Mouse (Mus musculus) lung, embryonic 14.5 days (tissue): ENCODE measurements around the gene Cpeb4. TPM values are rescaled to one million over a fixed set of nuclear protein-coding genes. Genes with fewer than 3 reads are reported as not detected.

ENCODE experiments used
- ATAC-seq: fragments of 200-750 bp; cut with Nextera tagmentation; 2 replicates; pipeline ENCODE4 v1.8.0; 2017; ENCODE audit warnings: mild to moderate bottlenecking, moderate TSS enrichment, moderate library complexity; ENCODE audit not compliant: insufficient read depth
- DNase-seq: peaks from one replicate; pipeline ENCODE4 v3.0.0-alpha.2; 2015
- H3K27ac ChIP-seq: fragments of 300-500 bp; sonication (generic); 2 replicates; pipeline ENCODE4 v1.5.1; 2014; ENCODE audit warnings: low read depth, mild to moderate bottlenecking, moderate library complexity
- H3K27me3 ChIP-seq: fragments of 300-500 bp; sonication (generic); 2 replicates; pipeline ENCODE4 v1.6.1; 2014; ENCODE audit warnings: low read length, control low read depth; ENCODE audit not compliant: insufficient read depth
- H3K36me3 ChIP-seq: fragments of 300-500 bp; sonication (generic); 2 replicates; pipeline ENCODE4 v1.6.1; 2014; ENCODE audit warnings: control low read depth; ENCODE audit not compliant: insufficient read depth
- H3K4me1 ChIP-seq: fragments of 300-500 bp; sonication (generic); 2 replicates; pipeline ENCODE4 v1.6.1; 2014; ENCODE audit warnings: antibody characterized with exemption, control low read depth; ENCODE audit not compliant: insufficient read depth
- H3K4me2 ChIP-seq: fragments of 300-500 bp; sonication (generic); 2 replicates; pipeline ENCODE4 v1.6.1; 2014; ENCODE audit warnings: mild to moderate bottlenecking
- H3K4me3 ChIP-seq: fragments of 300-500 bp; sonication (generic); 2 replicates; pipeline ENCODE4 v1.5.1; 2014; ENCODE audit warnings: low read depth, low read length
- H3K9ac ChIP-seq: fragments of 300-500 bp; sonication (generic); 2 replicates; pipeline ENCODE4 v1.6.1; 2014
- H3K9me3 ChIP-seq: fragments of 300-500 bp; sonication (generic); 2 replicates; pipeline ENCODE4 v1.6.1; 2016; ENCODE audit warnings: low read depth, low read length, control low read depth
- CTCF ChIP-seq: IDR thresholded peaks from 2 replicates; pipeline ENCODE4 v1.5.1; 2016; ENCODE audit warnings: antibody characterized with exemption, low read depth
- WGBS: fragments of 180-500 bp; shearing (Covaris S2); extraction: QIAGEN DNeasy Blood & Tissue Kit; methylation state at CpG from one replicate; pipeline ENCODE4 v1.1.7; 2014; 5-methylcytosine and 5-hydroxymethylcytosine counted together
- polyA plus RNA-seq: library from polyadenylated mRNA; unstranded; fragments of >200 nt; fragmentation: Nextera tagmentation; extraction: Ambion mirVana; gene quantifications from 2 replicates; pipeline ENCODE4 v1.2.1, GENCODE M21; 2014

The Cpeb4 gene
- polyA plus RNA-seq, 1 experiment from 2014 or later: 5.1 TPM

- Histone ChIP-seq H3K9me3 (no peaks in the 10 kb centered on the region), H3K27ac (no peak overlapping the region), H3K4me2 (peak overlapping the region; percentile 57), H3K4me3 (peak overlapping the region; percentile 38), H3K9ac (0 out of 2 replicates have a peak overlapping the region, but pooled peaks have one; percentile 42), H3K27me3 (no peaks in the 10 kb centered on the region), H3K4me1 (no peaks in the 10 kb centered on the region), H3K36me3 (no peaks in the 10 kb centered on the region)
- WGBS: 13% methylated on average over 15 of the region's 15 CpGs
- DNase-seq (no peak), ATAC-seq (peak; percentile 57)
- TF ChIP-seq CTCF: no peak
These were observed 76.7 kb downstream of the Cpeb4 start for GRCm38 (mm10) chr11:31948462-31949330.

GRCm38 (mm10) chr11:31949331-31949785 is 77.3 kb downstream of the Cpeb4 start:
- 0 out of 2 replicates have a peak overlapping the region, but pooled peaks have one; percentile 42 for H3K9ac ChIP-seq
- DNase-seq: peak; percentile 96
- peak overlapping the region; percentile 57 for H3K4me2 ChIP-seq
- no peak overlapping the region for H3K27ac ChIP-seq
- no peaks in the 10 kb centered on the region for H3K9me3 ChIP-seq
- no peaks in the 10 kb centered on the region for H3K27me3 ChIP-seq
- no peaks in the 10 kb centered on the region for H3K4me1 ChIP-seq
- peak; percentile 84 for TF ChIP-seq CTCF
- 1% methylated on average over 17 of the region's 17 CpGs for WGBS
- peak; percentile 85 for ATAC-seq
- H3K4me3 ChIP-seq: peak overlapping the region; percentile 38
- H3K36me3 ChIP-seq: no peaks in the 10 kb centered on the region

GRCm38 (mm10) chr11:31960071-31960470 is 88.1 kb downstream of the Cpeb4 start:
- no peaks in the 10 kb centered on the region for H3K36me3 ChIP-seq
- no peak overlapping the region for H3K27ac ChIP-seq
- no peak overlapping the region for H3K4me3 ChIP-seq
- H3K9me3 ChIP-seq: no peaks in the 10 kb centered on the region
- DNase-seq (no peak), ATAC-seq (no peak)
- no peaks in the 10 kb centered on the region for H3K4me1 ChIP-seq
- no peaks in the 10 kb centered on the region for H3K27me3 ChIP-seq
- H3K9ac ChIP-seq: no peak overlapping the region
- TF ChIP-seq CTCF: no peak
- no peak overlapping the region for H3K4me2 ChIP-seq

- DNase-seq (no peak), ATAC-seq (no peak)
- no peak for TF ChIP-seq CTCF
- Histone ChIP-seq H3K36me3 (no peaks in the 10 kb centered on the region), H3K9ac (no peak overlapping the region), H3K27ac (no peak overlapping the region), H3K9me3 (no peaks in the 10 kb centered on the region), H3K4me3 (no peak overlapping the region), H3K27me3 (no peaks in the 10 kb centered on the region), H3K4me2 (no peak overlapping the region), H3K4me1 (peaks cover 4% of the 10 kb centered on the region; the same call in 1 of the 2 replicates)
- WGBS: 89% methylated on average over 1 of the region's 1 CpGs
These were observed 92.0 kb downstream of the Cpeb4 start for GRCm38 (mm10) chr11:31963993-31964392.

- DNase-seq: peak; percentile 60
These were observed 93.5 kb downstream of the Cpeb4 start, which contains the start of gene 4930524B15Rik for GRCm38 (mm10) chr11:31965256-31966134. Gene 4930524B15Rik, plus strand, starts transcription at chr11:31965592.

GRCm38 (mm10) chr11:31974132-31974531 is 102.1 kb downstream of the Cpeb4 start:
- H3K9ac ChIP-seq: no peak overlapping the region
- no peak overlapping the region for H3K4me3 ChIP-seq
- WGBS: 56% methylated on average over 4 of the region's 4 CpGs
- no peak for ATAC-seq
- H3K9me3 ChIP-seq: no peaks in the 10 kb centered on the region
- H3K36me3 ChIP-seq: no peaks in the 10 kb centered on the region
- H3K27ac ChIP-seq: no peak overlapping the region
- DNase-seq: no peak
- TF ChIP-seq CTCF: no peak
- no peak overlapping the region for H3K4me2 ChIP-seq
- no peaks in the 10 kb centered on the region for H3K4me1 ChIP-seq
- no peaks in the 10 kb centered on the region for H3K27me3 ChIP-seq

More at GRCm38 (mm10) chr11:31965256-31966134, 93.5 kb downstream of the Cpeb4 start, which contains the start of gene 4930524B15Rik:
- H3K9ac ChIP-seq: peak within 1 kb of the TSS; percentile 40
- no peaks in the 10 kb centered on the region for H3K27me3 ChIP-seq
- peaks cover 4% of the 10 kb centered on the region; the same call in 1 of the 2 replicates for H3K4me1 ChIP-seq
- H3K27ac ChIP-seq: no peak within 1 kb of the TSS
- peak within 1 kb of the TSS; percentile 63 for H3K4me2 ChIP-seq
- no peaks in the 10 kb centered on the region for H3K36me3 ChIP-seq
- no peaks in the 10 kb centered on the region for H3K9me3 ChIP-seq
- TF ChIP-seq CTCF: no peak
- peak; percentile 60 for ATAC-seq
- H3K4me3 ChIP-seq: peak within 1 kb of the TSS; percentile 28
- 30% methylated on average over 49 of the region's 49 CpGs for WGBS

- 24% methylated on average over 8 of the region's 8 CpGs for WGBS
- Histone ChIP-seq H3K4me2 (no peak overlapping the region), H3K27ac (no peak overlapping the region), H3K9ac (no peak overlapping the region), H3K36me3 (no peaks in the 10 kb centered on the region), H3K4me1 (no peaks in the 10 kb centered on the region), H3K27me3 (no peaks in the 10 kb centered on the region), H3K9me3 (peaks cover 4% of the 10 kb centered on the region; the same call in 1 of the 2 replicates), H3K4me3 (no peak overlapping the region)
- TF ChIP-seq CTCF: no peak
- DNase-seq (peak; percentile 49), ATAC-seq (peak; percentile 49; the same call in 1 of the 2 replicates)
These were observed 102.8 kb downstream of the Cpeb4 start for GRCm38 (mm10) chr11:31974826-31975225.
